Comparison of ENCODE assay signal across 8 mouse cellular contexts in genomic region chr12:83713749-83714148, GRCm38 (mm10). TPM values are rescaled to one million over a fixed set of nuclear protein-coding genes. Genes with fewer than 3 reads are reported as not detected.
A peak's percentile ranks its signal among the peaks of the same experiment; 100 is the strongest.
DNase-seq lines count a peak whose midpoint lies in the region; ATAC-seq and TF ChIP-seq lines count a peak whose summit lies in the region.
"Had no signal": no experiment of that assay in that cellular context is flagged by ENCODE, and none has a peak within 500 bp of the region (broad histone marks: within the 10 kb centered on the region; RNA-seq: fewer than 3 reads in every experiment).

No protein-coding gene starts in this region.

- TF ChIP-seq CTCF in kidney, postnatal 0 days (IDR thresholded peaks at IDR 0.05; ENCODE audit: low read depth), result peak; percentile 93
- peak; percentile 77 for TF ChIP-seq CTCF in left cerebral cortex, adult 2 months (IDR thresholded peaks at IDR 0.05)

- intact Hi-C loops in left cerebral cortex, adult 2 months (cut with DNase I), result loop anchor here (5.0 to 10.0 kb wide), 3 partner anchors 224 to 349 kb away; partner anchors contain the start of genes Acot4 and Gm49366

- 43% methylated on average over 2 of the region's 2 CpGs for WGBS in kidney, postnatal 0 days

- H3K9me3 ChIP-seq in kidney, postnatal 0 days (replicated peaks; ENCODE audit: low read length), result no peaks in the 10 kb centered on the region
- H3K9me3 ChIP-seq in ES-E14 (ENCODE audit: control insufficient read depth, insufficient read depth, low read depth, low read length), result no peaks in the 10 kb centered on the region
- H3K9me3 ChIP-seq: megakaryocyte, embryonic 14.5 days had no signal

- H3K27ac ChIP-seq in kidney, postnatal 0 days, result no peak overlapping the region
- no peak overlapping the region for H3K27ac ChIP-seq in ES-E14 (ENCODE audit: insufficient read depth, low read depth, low read length, poor library complexity, severe bottlenecking)
- no peak overlapping the region for H3K27ac ChIP-seq in left cerebral cortex, adult 2 months

- in situ Hi-C loops in ES-E14 (cut with MboI; ENCODE audit: low sequenced_read_pairs in 2 of 2, unreplicated experiment in 2 of 2), result no loop called here

- no peak overlapping the region for H3K4me2 ChIP-seq in kidney, postnatal 0 days (ENCODE audit: low read length)

- peak; percentile 43; the same call in 1 of the 2 replicates for ATAC-seq in kidney, postnatal 0 days (replicated peaks; ENCODE audit: low FRiP score, low read depth)

- no peaks in the 10 kb centered on the region for H3K27me3 ChIP-seq in kidney, postnatal 0 days (ENCODE audit: insufficient read depth, low read length)
- H3K27me3 ChIP-seq: megakaryocyte, embryonic 14.5 days had no signal

- H3K4me3 ChIP-seq in kidney, postnatal 0 days (replicated peaks; ENCODE audit: low read depth, low read length), result no peak overlapping the region
- H3K4me3 ChIP-seq in ES-E14 (ENCODE audit: insufficient read depth in 1 of 2, low read depth in 1 of 2, low read length in 2 of 2, poor library complexity in 1 of 2, severe bottlenecking in 1 of 2), result no peak overlapping the region
- H3K4me3 ChIP-seq in left cerebral cortex, adult 2 months, result no peak overlapping the region
- H3K4me3 ChIP-seq: megakaryocyte, embryonic 14.5 days had no signal

- no peaks in the 10 kb centered on the region for H3K4me1 ChIP-seq in kidney, postnatal 0 days (replicated peaks; ENCODE audit: insufficient read depth, low read length)
- H3K4me1 ChIP-seq in ES-E14 (ENCODE audit: control insufficient read depth in 2 of 2, insufficient read depth in 2 of 2, low read length in 2 of 2, poor library complexity in 1 of 2), result peaks cover 0 to 2% of the 10 kb centered on the region in 2 experiments; a peak in 1 of 4 replicates

- H3K9ac ChIP-seq in kidney, postnatal 0 days (ENCODE audit: low read depth, low read length), result no peak overlapping the region
- no peak overlapping the region for H3K9ac ChIP-seq in ES-E14 (ENCODE audit: insufficient read depth, low read depth, low read length, poor library complexity, severe bottlenecking)

- peak; percentile 92 for DNase-seq in kidney, postnatal 0 days (ENCODE audit: low spot score)
- DNase-seq in kidney, adult 11 months, result no peak
- peak; percentile 45 for DNase-seq in CD4-positive helper T cell, adult 2 months (ENCODE audit: low read depth, low spot score)
- peak; percentile 20 for DNase-seq in ES-E14 (ENCODE audit: low read depth, low spot score)
- DNase-seq in cerebellum, postnatal 25 days, result peak; percentile 20 to 60
- DNase-seq in left cerebral cortex, adult 2 months (ENCODE audit: extremely low spot score in 1 of 2, low spot score in 2 of 2), result peak; percentile 33 to 42
- DNase-seq in thymus, postnatal 25 days, result peak; percentile 16

- peaks cover 24% of the 10 kb centered on the region; the same call in 1 of the 2 replicates for H3K36me3 ChIP-seq in kidney, postnatal 0 days (ENCODE audit: insufficient read depth, low read length)
- H3K36me3 ChIP-seq in ES-E14 (ENCODE audit: control insufficient read depth, insufficient read depth, low read length, poor library complexity, severe bottlenecking), result peaks cover 17% of the 10 kb centered on the region

TF ChIP-seq in ES-E14, 5 proteins besides CTCF, POLR2A, EP300 and RAD21:
- TF ChIP-seq ZNF384 (IDR thresholded peaks at IDR 0.05; ENCODE audit: low read depth, low read length) (no peak), ZC3H11A (IDR thresholded peaks at IDR 0.05; ENCODE audit: borderline replicate concordance, low read depth, low read length) (no peak), CHD2 (IDR thresholded peaks at IDR 0.05; ENCODE audit: low read depth, low read length) (no peak), HCFC1 (IDR thresholded peaks at IDR 0.05; ENCODE audit: borderline replicate concordance, insufficient read depth, low read length) (no peak), MAFK (IDR thresholded peaks at IDR 0.05; ENCODE audit: insufficient read depth, low read depth, low read length) (no peak)

RNA-seq across cellular contexts. Expression of gene Psen1, which starts 25.8 kb away (rescaled TPM):
- 59.5 and 64.3 TPM in 2 replicates for polyA plus RNA-seq in kidney, postnatal 0 days (2015; fragmentation: Nextera tagmentation; extraction: Ambion mirVana)
- total RNA-seq in ES-E14 (2012; rRNA removed), result 74.2 and 101 TPM in 2 replicates
- total RNA-seq in left cerebral cortex, adult 2 months (2021), result 10 to 100 TPM; 60.7 to 61.7 TPM

RNA-seq across cellular contexts. Expression of gene Papln, which starts 49.7 kb away (rescaled TPM):
- polyA plus RNA-seq in kidney, postnatal 0 days (2015; fragmentation: Nextera tagmentation; extraction: Ambion mirVana), result 3.6 and 3.7 TPM in 2 replicates
- total RNA-seq in ES-E14 (2012; rRNA removed), result 0.62 and 1.9 TPM in 2 replicates
- total RNA-seq in left cerebral cortex, adult 2 months (2021), result 1 to 10 TPM; 8.4 to 10.0 TPM
